Mouse (Mus musculus) urinary bladder, postnatal 36 days (tissue): Measurements from ENCODE around the gene Ltbp1.

ENCODE experiments used
- DNase-seq, 2 experiments: peaks; one replicate each; pipeline ENCODE4 v3.0.0; 2022; ENCODE audit warnings: low spot score in 2 of 2, mixed read lengths in 1 of 2

Gene Ltbp1

GRCm38 (mm10) chr17:75436095-75436494, 430.7 kb downstream of the Ltbp1 start:
- no peak for DNase-seq

- DNase-seq = no peak
These were observed 431.5 kb downstream of the Ltbp1 start for GRCm38 (mm10) chr17:75436819-75437218.

- DNase-seq = no peak
These were observed 431.9 kb downstream of the Ltbp1 start for GRCm38 (mm10) chr17:75437239-75437750.

GRCm38 (mm10) chr17:75438162-75438561, 432.8 kb downstream of the Ltbp1 start:
- DNase-seq = no peak

- no peak for DNase-seq
These were observed 433.7 kb downstream of the Ltbp1 start for GRCm38 (mm10) chr17:75439062-75439461.

GRCm38 (mm10) chr17:75440619-75441018, 435.3 kb downstream of the Ltbp1 start:
- DNase-seq = no peak

GRCm38 (mm10) chr17:75441260-75441830, 436.0 kb downstream of the Ltbp1 start:
- DNase-seq = no peak
